Mouse (Mus musculus): ENCODE measurements around the gene Ckap4.

- TF ChIP-seq CHD2 (IDR thresholded peaks at IDR 0.05; ENCODE audit: low read depth, low read length) = no peak
- TF ChIP-seq ZC3H11A (IDR thresholded peaks at IDR 0.05; ENCODE audit: borderline replicate concordance, low read depth, low read length) = no peak
- no peak for TF ChIP-seq MAFK (IDR thresholded peaks at IDR 0.05; ENCODE audit: insufficient read depth, low read depth, low read length)
Observed at GRCm38 (mm10) chr10:84573671-84574420, 40.0 kb upstream of the Ckap4 start.

Data from ES-E14 (cell line).